8 mouse cellular contexts compared by ENCODE assay signal in the genomic region with DNA sequence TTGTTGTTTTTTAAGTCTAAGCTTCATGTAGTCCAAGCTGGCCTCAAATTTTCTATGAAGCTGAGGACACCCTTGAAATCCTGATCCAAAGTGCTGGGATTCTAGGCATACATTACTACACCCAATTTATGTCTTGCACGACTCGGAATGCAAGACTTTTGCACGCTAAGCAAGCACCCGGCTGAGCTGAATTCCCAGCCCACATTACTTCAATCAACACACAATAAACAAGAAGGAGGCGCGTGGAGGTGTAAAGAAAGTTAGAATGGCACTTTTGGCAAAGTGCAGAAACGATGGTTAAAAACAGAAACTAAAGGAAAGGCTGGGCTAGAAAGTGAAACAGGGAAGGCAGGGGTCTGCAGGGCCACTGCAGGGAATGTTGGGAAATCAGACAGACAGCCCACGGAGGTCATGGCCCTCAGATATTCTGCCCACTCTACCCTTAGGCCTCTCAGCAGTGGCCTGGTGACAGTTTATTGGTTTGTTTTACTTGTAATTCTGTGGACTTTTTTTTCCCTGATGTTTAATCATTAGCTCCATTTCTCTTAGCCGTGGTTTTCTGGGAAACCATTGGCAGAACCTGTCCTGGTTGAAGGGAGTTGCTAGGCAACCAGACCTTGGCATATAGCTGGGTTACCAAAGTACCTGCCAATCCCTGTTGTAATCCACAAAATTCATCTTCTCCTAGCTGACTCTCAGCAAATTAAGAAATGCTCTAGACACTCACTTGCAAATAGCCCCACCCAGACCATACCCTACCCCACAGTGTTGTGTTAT.
A peak's percentile ranks its signal among the peaks of the same experiment; 100 is the strongest.
DNase-seq lines count a peak whose midpoint lies in the region; TF ChIP-seq lines count a peak whose summit lies in the region.

No protein-coding gene starts in this region.

- H3K79me2 ChIP-seq in heart, adult 2 months (replicated peaks; ENCODE audit: control insufficient read depth, insufficient read depth, low read length), result no peaks in the 10 kb centered on the region

- no peak overlapping the region for H3K4me3 ChIP-seq in heart, adult 2 months

- no peaks in the 10 kb centered on the region for H3K27me3 ChIP-seq in heart, adult 2 months (ENCODE audit: control insufficient read depth, insufficient read depth, low read length)

- WGBS in heart, adult 2 months, result 80% methylated on average over 9 of the region's 9 CpGs

- intact Hi-C loops in left cerebral cortex, postnatal 25 days (cut with DNase I), result no loop called here
- intact Hi-C loops in heart, adult 2 months (cut with DNase I), result no loop called here

- no peaks in the 10 kb centered on the region for H3K36me3 ChIP-seq in heart, adult 2 months (ENCODE audit: control insufficient read depth, insufficient read depth, low read length)

- peak; percentile 18 to 55 for DNase-seq in left cerebral cortex, postnatal 25 days (ENCODE audit: low spot score in 2 of 2)
- DNase-seq in left cerebral cortex, adult 11 months (ENCODE audit: low spot score), result no peak
- peak; percentile 29 for DNase-seq in fibroblast of lung, adult 2 months (ENCODE audit: low read depth)
- peak; percentile 16 for DNase-seq in kidney, postnatal 10 days
- peak; percentile 53 for DNase-seq in lung, postnatal 36 days
- DNase-seq in gastrocnemius, adult 8-10 months (ENCODE audit: low spot score in 2 of 2), result no peak
- no peak for DNase-seq in heart, adult 2 months
- no peak for DNase-seq in MN1 (ENCODE audit: low spot score)

- H3K4me1 ChIP-seq in heart, adult 2 months (ENCODE audit: control insufficient read depth, insufficient read depth, low read length), result no peaks in the 10 kb centered on the region

- no peak for TF ChIP-seq CTCF in heart, adult 2 months (IDR thresholded peaks at IDR 0.05)

- TF ChIP-seq EP300 in heart, adult 2 months (IDR thresholded peaks at IDR 0.05; ENCODE audit: insufficient read depth, low read depth, low read length), result no peak

- no peak overlapping the region for H3K27ac ChIP-seq in heart, adult 2 months

- no peak for TF ChIP-seq POLR2A in heart, adult 2 months (IDR thresholded peaks at IDR 0.05; ENCODE audit: insufficient read depth, low read depth, low read length)

- no peak overlapping the region for H3K9ac ChIP-seq in heart, adult 2 months (ENCODE audit: low read depth, low read length)

Comparison
In these comparisons a context has a peak if more than half of its experiments do, and no peak if none do; other contexts are left out.
1. DNase-seq: peak in left cerebral cortex, postnatal 25 days (2 of 2), fibroblast of lung, adult 2 months (single experiment), kidney, postnatal 10 days (single experiment) and lung, postnatal 36 days (single experiment); none in left cerebral cortex, adult 11 months (single experiment), gastrocnemius, adult 8-10 months (0 of 2), heart, adult 2 months (0 of 2) and MN1 (single experiment).